Mouse (Mus musculus): ENCODE results near the gene Ncan. TPM values are rescaled to one million over a fixed set of nuclear protein-coding genes. Genes with fewer than 3 reads are reported as not detected.

The Ncan gene
- polyA plus RNA-seq (2015; fragmentation: Nextera tagmentation; extraction: Ambion mirVana) = 0.03 and 0.05 TPM in 2 replicates

DNA sequence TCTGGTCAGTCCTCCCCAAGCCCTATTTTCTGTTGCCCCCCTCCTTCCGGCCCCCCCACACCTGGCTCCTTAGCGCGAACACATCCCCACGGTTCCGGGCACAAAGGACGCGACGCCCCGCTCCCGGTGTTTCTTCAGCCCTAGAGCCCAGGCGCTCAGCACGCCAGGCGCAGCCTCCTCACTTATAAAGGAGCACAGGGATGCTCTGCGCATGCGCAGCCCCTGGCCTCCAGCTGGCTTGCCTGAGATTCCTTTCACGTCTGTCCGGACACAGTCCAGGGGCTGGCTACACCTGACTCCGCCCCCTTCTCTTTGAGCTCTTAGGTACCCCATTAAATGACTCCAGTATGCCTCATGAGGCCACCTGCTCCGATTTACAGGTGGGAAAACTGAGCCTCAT is at the start of gene Ncan:
Ncan (minus strand) TSS at position 207 of the 400 bp plus-strand sequence.
- peak; percentile 31 for DNase-seq (ENCODE audit: low spot score)

DNA sequence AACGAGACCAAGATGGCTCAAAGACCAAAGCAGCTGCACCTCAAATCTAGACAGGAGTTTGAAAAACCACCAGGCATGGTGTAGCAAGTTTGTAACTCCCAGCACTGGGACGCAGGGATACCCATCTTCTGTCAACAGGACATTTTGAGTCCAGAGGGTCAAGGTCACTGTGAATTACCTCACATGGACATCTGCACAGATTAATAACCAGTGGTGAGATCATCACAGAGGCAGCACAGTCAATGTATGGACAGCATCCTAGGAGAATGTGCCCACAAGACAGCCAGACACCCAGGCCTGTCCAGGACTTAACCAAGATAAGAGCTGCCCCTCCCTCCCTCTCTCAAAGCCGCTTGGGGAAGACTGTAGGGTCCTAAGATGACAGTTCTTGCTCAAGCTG is 49.4 kb upstream of the Ncan start:
- DNase-seq (ENCODE audit: low spot score) = no peak

DNA sequence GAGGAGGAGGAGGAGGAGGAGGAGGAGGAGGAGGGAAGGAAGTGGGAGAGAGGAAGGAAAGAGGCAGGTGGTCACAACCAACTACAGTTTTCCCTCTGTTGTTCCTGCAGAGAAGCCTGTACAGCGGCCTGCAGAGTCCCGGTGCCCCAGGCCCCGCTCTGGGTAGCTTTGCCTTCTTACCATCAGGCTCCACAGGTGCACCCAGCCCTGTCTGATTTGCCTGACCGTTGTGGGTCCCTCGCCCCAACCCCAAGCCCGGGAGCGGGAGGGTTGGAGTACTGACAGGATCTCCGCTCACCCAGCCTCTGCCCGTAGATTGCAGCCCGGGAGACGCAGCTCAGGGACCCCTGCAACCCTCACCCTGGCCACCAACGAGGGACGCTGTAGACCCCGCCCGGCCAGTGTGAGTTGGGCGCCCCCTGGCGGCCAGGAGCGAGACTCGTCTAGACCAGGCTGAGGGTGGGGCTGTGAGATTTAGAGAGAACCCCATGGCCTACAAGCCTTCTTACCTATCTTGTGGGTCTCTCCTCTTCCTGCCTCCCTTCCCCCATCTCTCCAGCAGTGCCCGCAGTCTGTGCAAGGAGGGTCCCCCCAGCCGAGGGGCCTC is 45.9 kb upstream of the Ncan start:
- DNase-seq (ENCODE audit: low spot score) = peak; percentile 89

DNA sequence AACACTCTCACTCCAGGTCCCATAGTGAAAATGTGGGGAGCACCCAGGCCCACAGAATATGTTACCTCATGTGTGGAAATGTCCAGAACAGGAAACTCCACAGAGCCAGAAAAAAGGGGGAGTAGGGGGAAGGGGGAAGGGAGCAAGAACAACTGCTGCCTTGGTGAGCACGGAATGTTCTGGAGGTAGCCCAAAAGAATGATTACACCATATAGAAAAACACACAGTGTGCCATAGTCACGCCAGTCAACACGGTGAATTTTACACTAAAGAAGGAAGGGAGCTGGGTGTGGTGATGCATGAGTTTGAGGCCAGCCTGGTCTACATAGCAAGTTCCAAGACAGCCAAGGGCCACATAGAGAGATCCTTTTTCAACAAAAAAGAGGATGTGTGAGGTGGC is 42.6 kb upstream of the Ncan start:
- DNase-seq (ENCODE audit: low spot score) = no peak

DNA sequence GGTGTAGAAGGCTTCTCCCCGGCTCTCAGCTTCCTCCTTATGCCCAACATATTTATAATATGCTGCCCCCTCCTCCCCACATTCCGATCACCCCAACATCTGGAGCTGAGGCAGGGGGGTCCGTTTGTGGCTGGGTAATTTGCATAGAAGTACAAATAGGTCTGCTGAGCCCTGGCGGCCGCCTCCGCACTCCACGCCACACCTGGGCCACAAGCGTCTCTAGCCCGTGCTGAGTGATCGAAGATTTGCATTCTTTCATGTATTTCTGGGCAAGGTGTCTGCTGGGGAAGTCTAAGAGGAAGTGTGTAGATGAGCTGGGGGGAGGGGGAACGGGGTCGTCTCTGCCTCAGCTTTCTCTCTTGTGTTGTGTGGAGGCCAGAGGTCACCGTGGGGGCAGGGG is 39.3 kb upstream of the Ncan start:
- DNase-seq (ENCODE audit: low spot score) = peak; percentile 68

DNA sequence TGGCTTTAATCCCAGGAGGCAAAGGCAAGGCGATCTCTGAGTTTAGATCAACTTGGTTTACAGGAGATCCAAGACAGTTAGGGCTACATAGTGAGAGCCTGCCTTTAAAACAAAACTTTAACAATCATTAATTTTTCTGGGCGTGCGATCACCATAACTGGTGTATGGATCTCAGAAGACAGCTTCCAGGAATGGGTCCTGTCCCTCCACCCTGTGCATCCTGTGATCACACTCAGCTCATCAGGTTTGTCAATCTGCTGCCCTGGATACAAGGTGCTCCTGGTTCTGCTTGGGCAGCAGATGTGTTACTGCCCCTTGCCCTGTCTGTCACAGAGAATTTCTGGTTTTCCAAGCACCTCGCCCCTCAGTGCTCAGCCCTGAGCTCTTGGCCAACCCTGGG is 38.5 kb upstream of the Ncan start:
- no peak for DNase-seq (ENCODE audit: low spot score)

DNA sequence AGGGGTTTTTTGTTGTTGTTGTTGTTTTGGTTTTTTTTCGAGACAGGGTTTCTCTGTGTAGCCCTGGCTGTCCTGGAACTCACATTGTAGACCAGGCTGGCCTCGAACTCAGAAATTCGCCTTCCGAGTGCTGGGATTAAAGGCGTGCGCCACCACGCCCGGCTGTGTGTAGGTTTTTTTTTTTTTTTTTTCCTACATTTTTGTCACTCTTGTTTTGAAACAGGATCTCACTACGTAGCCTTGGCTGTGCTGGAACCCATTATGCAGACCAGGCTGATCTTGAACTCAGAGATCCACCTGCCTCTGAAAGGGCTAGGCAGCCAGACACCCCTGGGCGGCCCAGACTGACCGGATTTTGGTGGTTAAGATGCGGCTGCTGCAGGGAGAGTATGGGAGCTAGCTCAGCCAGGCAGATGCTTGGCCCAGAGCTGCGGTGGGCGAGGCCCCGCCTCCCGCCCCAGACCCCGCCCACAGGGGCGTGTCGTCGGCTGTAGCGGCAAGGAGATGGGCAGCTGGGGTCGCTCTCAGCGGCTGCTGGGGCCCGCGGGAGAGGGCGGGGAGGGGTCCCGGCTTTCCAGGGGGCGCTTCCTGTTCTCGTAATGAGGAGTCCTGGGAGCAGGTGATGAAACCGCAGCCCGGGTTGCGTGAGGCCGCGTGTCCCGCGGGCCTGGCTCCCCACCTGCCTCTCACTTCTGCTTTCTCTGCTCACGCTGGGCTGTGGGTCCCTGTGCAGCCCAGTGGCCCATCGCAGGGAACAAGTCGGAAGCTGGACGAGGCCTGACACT is 37.6 kb upstream of the Ncan start:
- DNase-seq (ENCODE audit: low spot score) = peak; percentile 91

DNA sequence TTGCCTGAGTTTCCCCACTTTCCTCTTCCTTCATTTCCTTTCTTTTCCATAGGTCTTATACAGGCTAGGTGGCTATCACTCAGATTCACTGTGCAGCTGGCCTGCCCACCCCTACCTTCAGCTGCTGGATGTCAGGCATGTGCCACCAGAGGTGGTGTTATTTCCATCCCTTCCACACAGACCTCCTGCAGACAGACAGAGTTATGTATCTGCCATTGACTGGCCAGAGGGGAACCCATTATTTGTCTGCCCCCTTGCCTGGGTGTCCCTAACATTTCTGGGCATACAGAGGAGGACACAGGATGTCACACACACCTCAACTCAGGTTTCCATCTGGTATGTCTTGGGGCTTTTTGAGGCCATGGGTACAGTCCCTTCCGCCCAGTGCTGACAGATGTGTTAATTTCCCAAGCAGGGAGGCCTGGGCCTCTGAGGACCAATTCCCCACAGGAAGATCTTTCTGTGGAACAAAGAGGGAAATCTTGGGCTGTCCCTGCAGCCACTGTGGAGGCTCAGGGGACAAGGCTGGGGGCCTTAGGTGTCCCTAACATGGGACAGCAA is 36.6 kb upstream of the Ncan start:
- DNase-seq (ENCODE audit: low spot score) = no peak

DNA sequence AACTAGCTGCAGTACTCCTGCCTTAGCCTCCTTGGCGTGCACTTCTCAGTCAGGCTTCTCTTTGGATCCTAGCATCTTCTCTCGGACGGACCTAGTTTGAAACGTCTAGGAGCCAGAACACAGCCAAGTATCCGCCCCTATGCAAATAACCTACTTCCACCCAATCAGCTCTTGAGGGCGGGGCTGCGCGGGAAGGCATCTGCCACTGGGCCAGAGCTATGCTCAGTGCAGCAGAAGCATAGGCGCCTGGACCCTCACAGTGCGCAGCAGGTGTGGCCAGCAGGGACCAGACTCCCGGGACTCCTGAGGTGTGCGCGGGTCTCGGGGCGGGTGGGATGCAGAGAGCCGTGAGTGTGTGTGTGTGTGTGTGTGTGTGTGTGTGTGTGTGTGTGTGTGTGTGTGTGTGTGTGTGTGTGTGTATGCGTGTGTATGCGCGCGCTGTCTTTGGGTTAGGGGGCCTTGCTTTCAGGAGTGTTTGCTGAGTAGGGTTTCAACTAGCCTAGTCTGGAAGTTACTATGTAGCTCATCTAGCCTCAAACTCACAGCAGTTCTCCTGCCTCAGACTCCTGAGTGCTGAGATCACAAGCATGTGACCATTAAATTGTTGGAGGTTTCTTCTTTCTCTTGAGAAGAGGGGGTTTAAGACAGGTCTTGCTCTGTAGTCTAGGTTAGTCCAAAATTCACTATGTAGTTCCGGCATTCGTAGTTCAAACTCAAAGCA is 32.0 kb upstream of the Ncan start:
- DNase-seq (ENCODE audit: low spot score) = peak; percentile 90

DNA sequence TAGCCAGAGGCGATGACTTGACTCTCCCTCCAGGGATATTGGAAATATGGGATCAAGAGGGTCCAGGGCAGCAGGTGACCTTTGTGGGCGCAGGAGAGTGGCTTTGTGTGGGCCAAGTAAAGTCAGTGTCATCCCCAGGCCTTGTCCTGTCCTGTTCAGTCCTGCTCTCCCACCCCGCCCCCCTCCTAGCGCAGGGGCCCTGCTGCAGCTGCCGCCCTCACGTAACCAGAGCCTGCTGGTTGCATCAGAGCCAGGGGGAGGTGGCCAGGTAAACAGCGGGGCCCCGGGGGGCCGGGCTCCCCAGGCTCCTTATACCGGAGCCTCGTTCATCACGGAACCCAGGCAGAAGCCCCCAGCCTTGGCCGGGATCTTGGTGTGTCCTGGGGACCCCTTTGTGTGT is 29.5 kb upstream of the Ncan start:
- no peak for DNase-seq (ENCODE audit: low spot score)

DNA sequence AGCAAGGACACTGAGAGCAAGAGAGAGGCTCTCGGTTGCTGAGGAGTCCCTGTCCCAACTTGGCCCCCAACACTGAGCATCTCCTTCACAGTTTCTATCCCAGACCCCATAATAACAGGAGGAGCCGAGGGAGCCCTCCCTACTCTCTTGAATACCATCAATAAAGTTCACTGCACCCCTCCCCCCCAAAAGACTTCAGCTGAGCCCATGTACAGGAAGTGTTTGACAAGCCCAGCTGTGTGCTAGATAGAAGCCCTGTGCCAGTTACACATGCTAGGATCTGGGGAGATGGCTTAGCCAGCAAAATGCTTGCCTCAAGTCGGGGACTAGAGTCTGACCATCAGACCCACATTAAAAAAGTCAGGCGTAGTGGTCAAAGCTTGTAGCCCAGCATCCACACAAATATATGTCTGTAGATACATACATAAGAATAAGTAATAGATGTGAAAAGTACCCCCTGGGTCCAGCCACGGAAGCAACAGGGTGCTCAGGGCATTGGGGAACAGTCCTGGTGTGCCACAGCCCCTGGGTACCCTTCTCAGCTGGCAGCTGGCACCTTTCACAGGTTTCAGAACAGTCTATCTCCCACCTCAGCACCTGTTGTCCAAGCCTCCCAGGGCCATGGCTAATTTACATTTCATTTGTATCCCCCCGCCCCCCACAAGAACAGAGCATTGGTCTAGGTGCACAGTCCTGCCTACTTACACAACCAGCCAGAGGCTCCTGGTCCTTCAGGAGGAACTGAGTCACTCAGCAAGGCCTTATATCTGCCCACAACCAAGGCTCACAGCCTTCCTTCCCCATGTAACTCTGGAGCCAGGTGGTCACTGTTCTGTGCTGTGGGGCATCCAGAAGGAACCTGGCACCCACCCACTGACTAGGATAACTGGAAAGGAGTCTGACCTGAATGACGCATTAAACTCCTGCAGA is 27.3 kb upstream of the Ncan start:
- DNase-seq (ENCODE audit: low spot score) = peak; percentile 85

DNA sequence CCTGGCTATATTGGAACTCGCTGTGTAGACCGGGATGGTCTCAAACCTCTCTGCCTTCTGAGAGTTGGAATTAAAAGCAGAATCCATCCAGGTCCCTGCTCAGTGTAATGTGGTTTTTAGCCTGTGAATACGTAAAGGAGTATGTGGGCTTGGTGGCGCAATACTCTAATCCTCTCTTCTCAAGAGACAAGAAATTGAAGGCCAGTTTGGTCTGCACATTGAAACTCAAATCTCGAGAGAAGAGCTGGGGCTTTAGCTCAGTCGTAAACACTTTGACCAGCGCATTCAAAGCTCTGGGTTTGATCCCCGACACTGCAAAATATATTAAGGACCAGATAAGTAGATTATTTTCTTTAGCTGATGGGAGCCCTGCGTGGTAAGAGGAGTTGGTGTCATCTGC is 19.3 kb upstream of the Ncan start:
- peak; percentile 32 for DNase-seq (ENCODE audit: low spot score)

DNA sequence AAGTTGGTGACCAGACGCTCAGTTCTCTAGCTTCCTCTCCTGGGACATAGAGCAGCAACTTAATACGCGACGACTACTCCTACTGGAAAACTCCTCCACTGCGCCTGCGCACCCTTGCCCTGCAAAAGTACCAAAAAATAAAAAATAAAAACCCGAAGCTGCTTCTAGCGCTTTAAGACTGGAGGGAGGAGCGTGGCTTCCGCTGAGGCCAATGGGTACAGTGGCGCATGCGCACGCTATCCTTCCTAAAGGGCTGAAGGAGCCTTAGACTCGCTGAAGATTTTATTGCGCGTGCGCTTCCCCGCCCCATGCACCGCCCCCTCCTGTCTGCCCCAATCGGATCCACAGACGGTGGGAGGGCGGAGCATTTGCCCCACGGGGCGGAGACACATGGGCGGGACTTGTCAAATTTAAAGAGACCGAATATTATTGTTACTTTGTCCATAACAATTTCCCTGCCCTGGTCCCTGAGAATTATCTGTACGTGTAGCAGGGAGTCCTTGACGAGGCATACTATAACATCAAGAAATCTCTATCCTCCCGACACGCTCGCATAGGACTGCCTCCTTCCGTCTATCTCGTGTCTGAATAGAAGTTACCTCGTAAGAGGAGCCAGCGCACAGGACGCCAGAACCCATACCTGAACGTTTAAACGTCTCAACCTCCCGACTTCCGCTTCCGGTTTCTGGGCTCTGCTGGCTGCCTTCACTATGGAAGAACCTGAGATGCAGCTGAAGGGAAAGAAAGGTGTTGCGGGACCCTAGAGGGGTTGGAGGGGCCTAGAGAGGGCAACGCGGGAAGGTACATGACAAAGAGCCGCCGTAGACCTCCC is 18.6 kb upstream of the Ncan start, which contains the start of the genes Rfxank, Borcs8 and Mef2b:
Rfxank (minus strand) TSS at position 129 of the 832 bp plus-strand sequence.
Borcs8 (plus strand) TSS at position 474 of the 832 bp plus-strand sequence.
Mef2b (plus strand) TSS at position 686 of the 832 bp plus-strand sequence.
- DNase-seq (ENCODE audit: low spot score) = peak; percentile 100

DNA sequence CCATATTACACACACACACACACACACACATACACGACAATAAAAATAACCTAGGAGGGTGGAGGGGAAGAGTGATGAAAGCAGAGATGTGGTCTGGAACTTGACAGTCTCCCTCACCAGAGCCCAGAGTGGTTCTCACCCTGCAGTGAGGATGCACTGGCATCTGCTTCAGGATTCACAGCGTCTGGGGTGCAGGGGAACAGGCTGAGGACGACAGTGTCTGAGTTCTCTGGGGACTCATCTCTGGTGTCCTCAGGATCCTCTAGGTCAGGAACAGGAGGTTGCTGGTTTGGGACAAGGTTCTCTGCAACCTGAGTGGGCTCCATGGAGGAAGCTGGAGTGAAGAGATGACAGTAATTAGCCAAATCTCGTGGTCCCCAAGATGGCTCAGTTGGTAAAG is 17.2 kb upstream of the Ncan start:
- no peak for DNase-seq (ENCODE audit: low spot score)

DNA sequence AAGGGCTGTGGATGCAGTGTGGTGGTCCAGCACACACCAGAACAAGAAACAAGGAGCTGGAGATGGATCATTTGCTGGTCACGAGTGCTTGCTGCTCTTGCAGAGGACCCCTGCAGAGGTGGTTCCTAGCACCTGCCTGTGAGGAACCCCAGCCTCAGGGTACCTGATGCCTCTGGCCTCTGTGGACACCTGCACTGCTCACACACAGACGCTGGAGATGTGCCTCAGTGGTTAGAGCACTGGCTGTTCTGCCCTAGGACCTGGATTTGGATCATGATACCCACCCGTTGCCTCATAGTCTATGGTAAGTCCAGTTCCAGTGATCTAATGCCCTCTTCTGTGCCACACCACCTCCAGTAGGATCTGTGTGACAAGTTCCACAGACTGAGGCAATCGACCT is 15.9 kb upstream of the Ncan start:
- no peak for DNase-seq (ENCODE audit: low spot score)

DNA sequence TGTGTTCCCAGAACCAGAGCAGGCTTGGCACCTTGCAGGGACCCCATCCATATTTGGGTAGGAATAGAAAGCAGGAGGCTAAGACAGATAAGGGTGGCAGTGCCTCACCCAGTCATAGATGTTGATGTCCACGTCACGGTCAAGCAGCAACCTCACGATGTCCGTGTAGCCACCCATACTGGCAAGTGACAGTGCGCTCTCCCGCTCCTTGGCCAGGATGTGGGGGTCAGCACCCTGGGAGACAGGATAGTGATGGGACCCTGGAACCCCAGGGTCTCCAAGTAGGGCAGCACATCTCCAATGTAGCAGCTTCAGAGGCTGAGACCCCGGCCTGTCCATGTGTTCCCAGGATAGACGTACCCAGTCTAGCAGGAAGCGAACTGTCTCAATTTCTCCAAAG is 14.3 kb upstream of the Ncan start:
- no peak for DNase-seq (ENCODE audit: low spot score)

DNA sequence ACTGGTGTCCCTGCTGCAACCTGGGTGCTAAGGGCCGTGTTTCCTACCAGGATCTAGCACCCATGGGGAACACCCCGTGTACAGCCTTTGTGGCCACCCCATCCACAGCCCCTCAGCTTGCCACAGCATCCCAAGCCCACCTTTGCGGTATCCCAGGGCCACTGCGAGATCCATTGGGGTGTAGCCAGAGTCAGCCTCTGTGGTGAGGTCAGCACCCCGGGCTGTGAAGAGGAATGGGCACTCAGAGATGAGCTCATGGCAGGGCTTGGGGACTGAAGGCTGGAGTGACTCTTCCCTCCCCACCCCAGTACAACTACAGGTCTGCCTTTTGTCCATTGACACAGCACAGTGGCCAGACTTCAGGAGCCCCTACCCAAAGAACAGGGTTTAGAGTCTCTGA is 13.4 kb upstream of the Ncan start:
- no peak for DNase-seq (ENCODE audit: low spot score)

DNA sequence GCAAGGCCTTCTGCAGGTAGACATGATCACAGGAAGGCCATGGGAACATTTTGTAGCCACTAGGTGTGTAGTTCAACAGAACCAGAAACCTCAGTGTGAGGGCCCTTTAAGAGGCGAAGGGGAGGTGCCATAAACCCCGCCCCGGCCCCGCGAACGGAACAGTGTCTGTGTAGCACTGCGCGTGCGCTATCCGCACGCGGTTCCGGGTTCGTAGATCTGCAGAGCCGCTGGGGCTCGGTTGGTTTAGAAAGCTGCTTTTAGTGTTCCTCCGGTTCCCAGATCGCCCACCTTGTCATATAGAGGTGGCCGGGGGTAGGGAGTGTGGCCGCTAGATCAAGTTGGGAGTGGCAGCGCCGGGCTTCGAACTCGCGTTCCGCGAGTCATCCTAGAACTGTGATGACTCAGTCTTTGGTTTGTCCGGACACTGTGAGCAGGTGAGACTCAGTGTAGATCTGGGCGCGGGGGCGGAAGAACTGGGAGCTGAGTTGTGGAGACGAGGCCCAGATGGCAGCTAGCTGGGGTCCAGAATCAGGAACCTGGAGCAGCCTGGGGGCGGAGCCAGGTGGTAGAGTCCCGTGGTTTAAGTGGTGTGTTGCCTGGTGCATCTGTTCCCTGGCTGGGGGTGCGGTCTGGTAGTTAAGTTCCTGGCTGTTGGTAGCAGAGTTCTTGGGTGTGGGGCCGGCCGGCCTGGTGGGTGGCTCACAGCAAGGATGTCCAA is 10.7 kb upstream of the Ncan start, which contains the start of gene Nr2c2ap:
Nr2c2ap (plus strand) TSS at position 168 of the 718 bp plus-strand sequence.
- peak; percentile 91 for DNase-seq (ENCODE audit: low spot score)

DNA sequence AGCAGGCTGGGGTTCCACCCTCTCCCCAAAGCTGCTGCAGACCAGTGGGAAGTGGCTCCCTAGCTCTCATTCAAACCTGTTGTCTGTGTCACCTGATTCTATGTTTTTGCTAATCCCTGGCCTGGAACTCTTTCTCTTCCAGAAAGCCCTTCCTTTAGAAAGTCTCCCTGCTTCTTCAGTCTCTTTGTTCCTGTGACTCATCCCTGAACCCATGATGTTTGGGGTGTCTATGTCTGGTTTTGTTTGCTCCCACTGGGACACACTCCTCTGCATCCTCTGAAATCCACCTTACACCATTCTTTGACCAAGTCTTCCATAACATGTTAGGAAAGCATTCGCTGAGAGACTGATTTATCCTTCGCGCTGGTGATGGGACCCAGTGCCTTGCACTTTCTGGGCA is 9.4 kb upstream of the Ncan start:
- no peak for DNase-seq (ENCODE audit: low spot score)

Data from thymus, postnatal 0 days (tissue).